Mouse (Mus musculus) midbrain, embryonic 10.5 days (tissue): ENCODE data around the gene Socs7. TPM values are rescaled to one million over a fixed set of nuclear protein-coding genes. Genes with fewer than 3 reads are reported as not detected.

Experiments
- DNase-seq: peaks from one replicate; pipeline ENCODE4 v3.0.0-alpha.2; 2017; ENCODE audit warnings: low spot score
- H3K27ac ChIP-seq: fragments of 300-500 bp; sonication (generic); replicated peaks from 2 replicates; pipeline ENCODE4 v1.5.1; 2016; ENCODE audit warnings: mild to moderate bottlenecking
- H3K27me3 ChIP-seq: fragments of 300-500 bp; sonication (generic); 2 replicates; pipeline ENCODE4 v1.6.1; 2016; ENCODE audit warnings: low read depth, mild to moderate bottlenecking; ENCODE audit not compliant: poor library complexity, severe bottlenecking
- H3K36me3 ChIP-seq: fragments of 300-500 bp; sonication (generic); 2 replicates; pipeline ENCODE4 v1.6.1; 2016; ENCODE audit warnings: mild to moderate bottlenecking, moderate library complexity
- H3K4me1 ChIP-seq: fragments of 300-500 bp; sonication (generic); 2 replicates; pipeline ENCODE4 v1.6.1; 2016
- H3K4me3 ChIP-seq: fragments of 300-500 bp; sonication (generic); 2 replicates; pipeline ENCODE4 v1.5.1; 2016; ENCODE audit warnings: mild to moderate bottlenecking, moderate library complexity
- H3K9me3 ChIP-seq: fragments of 300-500 bp; sonication (generic); replicated peaks from 2 replicates; pipeline ENCODE4 v1.6.1; 2016; ENCODE audit warnings: mild to moderate bottlenecking
- WGBS: fragments of 180-500 bp; shearing (Covaris S2); methylation state at CpG from one replicate; pipeline ENCODE4 v1.1.7; 2016; 5-methylcytosine and 5-hydroxymethylcytosine counted together
- polyA plus RNA-seq: library from polyadenylated mRNA; unstranded; fragments of >200 nt; fragmentation: Nextera tagmentation; extraction: Ambion mirVana; gene quantifications from 2 replicates; pipeline ENCODE4 v1.2.1, GENCODE M21; 2016

The Socs7 gene
- polyA plus RNA-seq, 1 experiment from 2014 or later = 3.6 TPM

DNA sequence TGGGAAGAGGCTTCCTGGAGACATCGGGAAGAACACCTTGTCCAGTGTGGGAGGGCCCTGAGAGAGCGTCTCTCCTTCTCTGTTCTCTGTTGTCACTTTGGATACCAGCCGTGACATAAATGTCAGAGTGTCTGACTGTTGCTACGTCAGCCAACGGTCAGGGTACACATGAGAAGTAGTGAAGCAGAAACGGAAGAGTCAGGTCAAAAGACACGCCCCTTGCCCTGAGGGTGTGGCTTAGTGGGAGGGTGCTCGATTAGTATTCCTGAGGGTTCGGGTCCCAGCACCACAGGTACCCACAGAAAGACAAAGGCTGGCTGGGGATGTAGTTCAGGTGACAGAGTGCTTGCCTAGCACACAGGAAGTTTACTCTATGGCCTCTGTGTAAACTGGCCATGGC, 29.3 kb upstream of the Socs7 start:
- DNase-seq = no peak
- Histone ChIP-seq H3K9me3 (no peaks in the 10 kb centered on the region), H3K27me3 (peaks cover 19% of the 10 kb centered on the region), H3K4me1 (peaks cover 29% of the 10 kb centered on the region), H3K36me3 (peaks cover 35% of the 10 kb centered on the region), H3K4me3 (no peak overlapping the region), H3K27ac (no peak overlapping the region)
- WGBS = 61% methylated on average over 9 of the region's 9 CpGs

DNA sequence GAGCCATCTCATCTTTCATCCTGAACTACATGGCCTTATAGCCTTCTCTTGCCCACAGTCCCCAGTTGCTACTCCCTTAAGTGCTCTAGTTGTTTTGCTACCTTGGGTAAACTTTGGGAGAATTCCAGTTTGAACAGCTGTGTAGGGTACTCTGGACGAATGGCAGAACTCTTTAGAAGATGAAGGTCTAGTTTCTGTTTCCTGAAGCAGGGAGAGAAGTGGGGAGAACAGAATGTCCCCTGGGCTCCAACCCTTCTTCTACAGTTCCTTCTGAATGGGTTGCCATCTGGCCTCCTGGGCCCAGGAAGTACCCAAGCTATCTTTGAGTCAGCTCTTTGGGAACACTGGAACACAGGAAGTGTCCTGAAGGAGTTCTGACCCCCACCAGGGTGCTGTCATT, 28.5 kb upstream of the Socs7 start:
- Histone ChIP-seq H3K4me3 (no peak overlapping the region), H3K4me1 (peaks cover 37% of the 10 kb centered on the region), H3K27me3 (peaks cover 28% of the 10 kb centered on the region), H3K27ac (no peak overlapping the region), H3K36me3 (peaks cover 27% of the 10 kb centered on the region), H3K9me3 (no peaks in the 10 kb centered on the region)
- WGBS = 86% methylated on average over 1 of the region's 1 CpGs
- DNase-seq = no peak

DNA sequence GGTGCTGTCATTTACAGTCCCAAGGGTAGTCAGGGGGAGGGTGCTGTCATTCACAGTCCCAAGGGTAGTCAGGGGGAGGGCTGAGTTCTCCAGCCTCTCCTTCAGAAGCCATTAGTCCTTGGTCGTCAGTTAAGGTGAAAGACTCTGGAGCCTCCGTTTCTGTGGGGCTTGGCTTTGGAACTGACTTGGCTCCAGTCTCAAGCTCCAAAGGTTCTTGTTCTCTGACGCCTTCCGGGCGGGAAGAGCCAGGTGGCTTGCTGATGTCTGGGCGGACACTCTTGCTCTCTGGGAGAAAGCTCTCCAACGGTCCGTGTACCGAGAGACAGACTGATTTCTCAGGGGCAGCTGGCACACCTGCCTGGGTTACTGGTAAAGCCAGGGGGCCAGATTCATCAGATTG, 28.0 kb upstream of the Socs7 start:
- no peak for DNase-seq
- H3K4me3 ChIP-seq = no peak overlapping the region
- H3K4me1 ChIP-seq = peaks cover 37% of the 10 kb centered on the region
- peaks cover 31% of the 10 kb centered on the region for H3K27me3 ChIP-seq
- no peak overlapping the region for H3K27ac ChIP-seq
- peaks cover 22% of the 10 kb centered on the region for H3K36me3 ChIP-seq
- 88% methylated on average over 9 of the region's 9 CpGs for WGBS
- no peaks in the 10 kb centered on the region for H3K9me3 ChIP-seq

DNA sequence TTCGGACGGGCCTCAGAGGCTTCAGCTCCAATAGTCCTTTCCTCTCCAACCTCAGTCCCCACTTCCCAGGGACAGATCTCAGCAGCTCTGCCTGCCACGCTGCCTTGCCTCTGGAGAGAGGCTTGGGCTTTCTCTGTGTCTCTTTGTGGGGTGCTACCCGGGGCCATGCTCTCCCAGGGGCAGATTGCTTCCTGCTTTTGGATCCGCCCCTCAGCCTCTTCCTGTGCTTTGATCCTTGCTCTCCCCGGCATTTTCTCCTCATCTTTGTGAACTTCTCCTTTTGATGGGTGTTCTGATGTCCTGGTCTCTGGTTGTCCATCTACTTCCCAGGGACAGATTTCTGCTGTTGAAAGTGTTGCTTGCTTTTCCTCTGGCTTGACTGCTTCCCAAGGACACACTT, 26.1 kb upstream of the Socs7 start:
- Histone ChIP-seq H3K4me3 (no peak overlapping the region), H3K36me3 (peaks cover 6% of the 10 kb centered on the region; the same call in 1 of the 2 replicates), H3K27ac (no peak overlapping the region), H3K27me3 (peaks cover 31% of the 10 kb centered on the region), H3K9me3 (no peaks in the 10 kb centered on the region), H3K4me1 (peaks cover 37% of the 10 kb centered on the region)
- no peak for DNase-seq
- WGBS = 57% methylated on average over 6 of the region's 6 CpGs

DNA sequence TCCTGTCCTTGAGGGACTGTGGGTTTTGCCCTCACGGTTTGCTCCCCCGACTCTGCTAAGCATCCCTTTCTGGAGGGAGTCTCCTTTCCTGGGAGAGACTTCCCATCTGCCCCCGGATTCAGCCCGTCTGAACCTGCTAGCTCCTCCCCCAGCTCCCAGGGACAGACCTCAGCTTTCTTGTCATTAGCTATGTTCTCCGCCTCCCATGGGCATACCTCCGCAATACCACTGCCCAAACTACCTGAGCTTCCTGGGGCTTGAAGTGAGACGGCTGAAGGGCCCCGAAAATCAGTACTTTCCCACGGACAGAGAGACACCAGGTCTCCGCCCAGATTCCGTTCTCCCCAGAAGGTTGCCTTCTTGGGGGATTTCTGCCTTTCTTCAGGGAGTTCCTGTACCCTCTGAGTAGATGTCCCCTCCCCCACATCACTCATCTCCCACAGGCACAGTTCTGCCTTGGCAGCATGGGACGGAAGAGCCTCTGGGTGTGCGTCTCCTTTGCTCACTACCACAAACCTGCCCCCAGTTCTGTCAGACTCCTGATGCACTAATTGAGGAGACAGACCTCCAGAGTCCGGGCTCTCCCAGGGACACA, 25.5 kb upstream of the Socs7 start:
- H3K27ac ChIP-seq = no peak overlapping the region
- H3K4me1 ChIP-seq = peaks cover 37% of the 10 kb centered on the region
- 0 out of 2 replicates have a peak, but pooled peaks cover under 1% of the 10 kb centered on the region for H3K36me3 ChIP-seq
- peaks cover 31% of the 10 kb centered on the region for H3K27me3 ChIP-seq
- no peak overlapping the region for H3K4me3 ChIP-seq
- WGBS = 69% methylated on average over 14 of the region's 14 CpGs
- DNase-seq = no peak
- no peaks in the 10 kb centered on the region for H3K9me3 ChIP-seq

DNA sequence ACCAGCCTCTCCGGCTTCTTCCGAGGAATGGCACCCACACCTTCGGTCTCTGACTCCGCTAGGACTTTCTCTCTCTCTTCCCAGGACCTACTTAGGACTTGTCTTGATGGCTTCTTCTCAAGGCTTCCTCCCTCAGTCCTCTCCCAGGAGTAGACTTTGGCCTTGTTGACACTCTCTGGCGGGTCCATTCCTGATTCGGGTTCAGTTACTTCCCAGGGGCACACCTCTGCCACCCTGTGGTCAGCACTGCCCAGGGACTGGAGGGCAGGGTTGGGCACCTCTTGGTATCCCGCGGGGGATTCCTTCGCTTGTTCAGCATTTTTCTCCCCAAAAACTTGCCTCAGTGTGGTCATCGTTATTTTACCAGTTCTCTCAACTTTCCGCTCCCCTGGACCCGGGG, 25.0 kb upstream of the Socs7 start:
- no peak overlapping the region for H3K27ac ChIP-seq
- peaks cover 37% of the 10 kb centered on the region for H3K4me1 ChIP-seq
- H3K36me3 ChIP-seq = no peaks in the 10 kb centered on the region
- 84% methylated on average over 12 of the region's 12 CpGs for WGBS
- no peaks in the 10 kb centered on the region for H3K9me3 ChIP-seq
- peaks cover 31% of the 10 kb centered on the region for H3K27me3 ChIP-seq
- DNase-seq = no peak
- no peak overlapping the region for H3K4me3 ChIP-seq

DNA sequence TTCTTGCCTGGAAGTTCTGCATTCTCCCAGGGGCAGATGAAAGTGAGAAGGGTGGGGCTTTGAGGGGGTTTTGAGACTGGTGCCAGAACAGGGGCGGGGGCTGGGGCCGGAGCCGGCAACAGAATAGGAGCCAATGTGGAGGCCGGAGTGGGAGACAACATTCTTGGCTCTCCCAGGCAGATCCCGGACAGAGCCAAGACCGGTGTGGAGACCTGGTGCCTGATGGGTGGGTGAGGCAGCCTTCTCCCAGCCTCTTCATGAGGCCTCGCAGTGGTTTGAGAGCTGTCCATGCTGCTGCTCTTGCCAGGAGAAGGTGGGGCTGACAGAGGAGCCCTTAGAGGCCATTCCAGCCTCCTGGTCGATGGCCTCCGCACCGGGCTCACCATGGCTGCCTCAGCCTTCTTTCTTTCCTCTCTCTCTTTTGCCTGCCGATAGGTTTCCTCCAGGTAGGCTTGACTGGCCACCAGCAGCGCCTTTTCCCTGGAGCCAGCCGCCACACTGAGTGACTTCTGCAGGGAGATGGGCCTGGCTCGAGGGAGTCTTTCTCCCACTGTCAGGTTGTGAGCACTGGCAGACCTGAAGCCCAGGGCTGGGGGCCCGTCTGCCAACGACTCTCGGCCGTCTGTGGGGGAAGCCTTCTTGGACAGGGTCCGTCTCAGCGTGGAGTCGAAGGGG, 23.9 kb upstream of the Socs7 start:
- DNase-seq = no peak
- peaks cover 35% of the 10 kb centered on the region for H3K4me1 ChIP-seq
- H3K27ac ChIP-seq = 0 out of 2 replicates have a peak overlapping the region, but pooled peaks have one; percentile 13
- H3K9me3 ChIP-seq = no peaks in the 10 kb centered on the region
- no peak overlapping the region for H3K4me3 ChIP-seq
- peaks cover 40% of the 10 kb centered on the region for H3K27me3 ChIP-seq
- H3K36me3 ChIP-seq = no peaks in the 10 kb centered on the region
- 63% methylated on average over 21 of the region's 21 CpGs for WGBS

DNA sequence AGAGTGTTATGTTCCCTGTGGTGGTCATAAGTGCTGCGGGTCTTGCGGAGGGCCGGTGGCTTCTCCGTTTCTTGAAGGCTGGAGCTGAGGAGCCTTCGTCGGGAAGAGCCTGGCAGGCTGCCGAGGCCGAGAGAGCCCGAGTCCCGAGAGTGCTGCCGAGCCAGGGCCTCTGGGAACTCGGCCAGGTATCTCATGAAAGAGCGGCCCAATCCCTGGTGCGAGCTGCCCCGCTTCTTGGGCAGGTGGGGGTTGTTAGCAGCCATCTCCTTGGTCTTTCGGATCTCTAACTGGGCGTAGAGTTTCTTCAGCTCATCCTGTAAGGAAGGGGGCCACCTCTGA, 23.4 kb upstream of the Socs7 start:
- WGBS = 56% methylated on average over 17 of the region's 17 CpGs
- Histone ChIP-seq H3K9me3 (no peaks in the 10 kb centered on the region), H3K27me3 (peaks cover 45% of the 10 kb centered on the region)

DNA sequence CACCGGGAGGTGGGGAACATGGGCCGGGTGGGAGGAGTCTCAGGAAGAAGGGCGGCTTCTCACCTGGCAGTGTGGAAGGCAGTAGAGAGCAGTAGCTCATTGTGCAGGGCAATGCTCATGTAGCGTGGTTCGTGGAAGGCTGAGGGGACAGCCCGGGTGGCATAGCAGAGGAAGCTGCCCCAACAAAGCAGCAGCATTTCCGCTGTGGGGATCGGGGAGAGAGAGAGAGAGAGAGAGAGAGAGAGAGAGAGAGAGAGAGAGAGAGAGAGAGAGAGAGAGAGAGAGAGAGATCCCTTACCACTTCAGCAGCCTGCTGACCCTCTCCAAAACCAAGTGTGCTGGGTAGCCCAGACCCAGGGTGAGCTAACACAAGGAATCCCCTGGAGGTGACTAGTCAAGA, 19.2 kb upstream of the Socs7 start:
- Histone ChIP-seq H3K27me3 (peaks cover 35% of the 10 kb centered on the region), H3K4me1 (peaks cover 23% of the 10 kb centered on the region), H3K9me3 (no peaks in the 10 kb centered on the region), H3K27ac (no peak overlapping the region), H3K36me3 (no peaks in the 10 kb centered on the region), H3K4me3 (no peak overlapping the region)
- no peak for DNase-seq
- 46% methylated on average over 8 of the region's 8 CpGs for WGBS

More for the DNA sequence above, 23.4 kb upstream of the Socs7 start:
- Histone ChIP-seq H3K4me1 (peaks cover 40% of the 10 kb centered on the region), H3K4me3 (no peak overlapping the region), H3K27ac (0 out of 2 replicates have a peak overlapping the region, but pooled peaks have one; percentile 13), H3K36me3 (no peaks in the 10 kb centered on the region)
- no peak for DNase-seq

DNA sequence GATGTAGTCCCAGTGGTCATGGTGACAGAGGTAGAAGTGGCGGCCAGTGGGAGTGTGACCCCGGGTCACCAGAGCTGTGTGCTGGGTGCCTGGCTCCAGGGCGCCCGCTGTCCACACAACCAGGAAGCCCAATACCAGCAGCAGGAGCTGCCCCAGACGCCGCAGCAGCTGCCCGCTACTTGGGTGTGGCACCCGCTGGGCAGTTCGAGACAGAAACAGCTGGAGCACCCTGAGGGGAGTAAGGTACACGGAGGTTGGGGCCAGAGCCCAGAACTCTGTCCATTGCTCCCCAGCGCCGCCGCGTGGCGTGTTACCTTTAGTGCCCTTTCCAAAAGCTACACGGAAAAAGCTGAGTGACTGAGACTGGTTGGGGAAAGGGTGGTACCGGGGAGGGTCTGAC, 18.7 kb upstream of the Socs7 start:
- peaks cover 18% of the 10 kb centered on the region for H3K4me1 ChIP-seq
- DNase-seq = no peak
- peaks cover 30% of the 10 kb centered on the region for H3K27me3 ChIP-seq
- H3K27ac ChIP-seq = no peak overlapping the region
- 0 out of 2 replicates have a peak overlapping the region, but pooled peaks have one; percentile 14 for H3K4me3 ChIP-seq
- no peaks in the 10 kb centered on the region for H3K36me3 ChIP-seq
- H3K9me3 ChIP-seq = no peaks in the 10 kb centered on the region
- WGBS = 32% methylated on average over 17 of the region's 17 CpGs

DNA sequence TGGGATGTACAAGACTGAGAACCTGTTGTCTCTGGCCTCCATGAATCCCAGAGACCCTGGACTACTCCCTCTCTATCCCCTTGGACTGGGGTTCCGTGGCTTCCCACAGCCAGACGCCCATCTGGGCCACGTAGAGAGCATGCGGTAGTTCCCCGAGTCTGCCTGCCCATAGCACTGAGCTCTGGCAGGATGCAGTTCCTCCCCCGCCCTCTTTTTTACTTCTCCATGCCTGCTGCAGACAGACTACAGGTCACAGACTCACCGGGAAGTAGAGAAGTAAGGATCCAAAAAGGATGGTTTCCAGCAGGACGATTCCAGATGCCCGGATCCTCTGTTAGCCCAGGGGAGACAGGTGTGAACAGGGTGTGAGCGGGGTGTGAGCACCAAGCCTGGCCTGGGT, 16.9 kb upstream of the Socs7 start:
- no peak overlapping the region for H3K27ac ChIP-seq
- H3K4me1 ChIP-seq = peaks cover 27% of the 10 kb centered on the region
- no peaks in the 10 kb centered on the region for H3K36me3 ChIP-seq
- no peaks in the 10 kb centered on the region for H3K9me3 ChIP-seq
- 85% methylated on average over 10 of the region's 10 CpGs for WGBS
- DNase-seq = peak; percentile 10
- peaks cover 24% of the 10 kb centered on the region for H3K27me3 ChIP-seq
- H3K4me3 ChIP-seq = no peak overlapping the region

DNA sequence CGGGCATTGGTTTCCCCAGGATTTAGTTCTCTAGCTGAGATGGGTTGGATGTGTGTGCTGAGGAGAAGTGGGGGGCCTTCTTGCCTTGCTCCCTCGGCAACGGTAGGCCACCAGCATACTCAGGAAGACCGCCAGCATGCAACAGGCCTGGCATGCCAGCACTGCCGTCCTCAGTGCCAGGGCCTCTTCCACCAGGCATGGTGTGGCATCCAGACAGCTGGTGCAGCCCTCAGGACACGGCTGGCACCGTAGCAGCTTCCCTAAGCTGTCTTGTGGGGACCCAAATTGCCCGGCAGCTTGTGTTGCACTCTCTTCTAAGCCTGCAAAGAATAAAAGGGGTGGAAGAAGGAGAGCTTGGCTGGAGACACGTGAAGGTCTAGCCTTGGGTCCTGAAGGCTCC, 16.0 kb upstream of the Socs7 start:
- Histone ChIP-seq H3K27ac (no peak overlapping the region), H3K36me3 (no peaks in the 10 kb centered on the region), H3K4me1 (peaks cover 36% of the 10 kb centered on the region), H3K9me3 (no peaks in the 10 kb centered on the region), H3K4me3 (no peak overlapping the region), H3K27me3 (peaks cover 30% of the 10 kb centered on the region)
- 89% methylated on average over 9 of the region's 9 CpGs for WGBS
- DNase-seq = no peak

DNA sequence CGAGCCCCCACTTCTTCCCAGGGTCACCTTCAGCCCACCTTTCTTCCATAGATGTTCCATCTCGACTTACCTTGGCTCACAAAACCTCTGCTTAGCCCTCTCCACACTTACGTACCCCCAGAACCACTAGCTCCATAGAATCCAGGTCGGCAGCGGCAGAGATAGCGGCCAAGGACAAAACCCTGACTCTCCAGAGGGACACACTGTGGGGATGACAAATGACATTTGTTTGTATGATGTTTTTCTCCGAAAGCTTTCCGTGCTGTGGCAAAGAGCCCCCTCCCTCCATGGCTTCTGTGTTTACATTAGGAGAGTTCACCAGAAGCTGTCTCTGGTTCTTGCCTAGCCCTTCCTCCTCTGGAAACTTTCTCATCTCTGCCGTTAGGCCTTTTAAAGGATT, 15.1 kb upstream of the Socs7 start:
- Histone ChIP-seq H3K9me3 (no peaks in the 10 kb centered on the region), H3K4me3 (no peak overlapping the region), H3K4me1 (peaks cover 45% of the 10 kb centered on the region), H3K27ac (no peak overlapping the region), H3K36me3 (no peaks in the 10 kb centered on the region), H3K27me3 (peaks cover 32% of the 10 kb centered on the region)
- DNase-seq = no peak
- 89% methylated on average over 9 of the region's 9 CpGs for WGBS
